Mouse (Mus musculus) erythroblast, embryonic 14.5 days (primary cell): ENCODE data around the gene Ubash3b.

Experiments used
- GATA1 ChIP-seq: IDR thresholded peaks from 2 replicates; pipeline ENCODE4 v1.6.1; 2012; ENCODE audit warnings: low read length, inconsistent platforms, mixed read lengths
- TAL1 ChIP-seq: IDR thresholded peaks from 3 replicates; pipeline ENCODE4 v1.6.1; 2012; ENCODE audit warnings: low read length, inconsistent platforms, mixed read lengths

DNA sequence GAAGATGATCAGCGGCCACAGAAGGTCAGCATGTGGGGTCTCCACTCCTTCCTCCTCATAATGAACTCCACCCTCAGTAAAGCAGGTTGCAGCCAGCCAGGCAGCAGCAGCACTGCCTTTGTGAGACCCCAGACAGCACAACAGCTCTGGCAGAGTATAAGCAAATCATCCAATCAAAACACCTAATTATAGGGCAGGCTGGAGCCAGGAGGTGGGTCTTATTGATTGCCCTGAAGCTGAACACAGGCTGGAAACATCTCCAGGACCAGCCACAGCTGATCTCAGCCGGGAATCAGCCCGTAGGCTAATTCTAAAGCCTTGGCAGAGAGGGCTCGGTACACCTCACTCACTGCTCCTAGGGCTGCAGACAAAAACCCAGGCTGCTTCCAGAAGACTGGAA is 85.3 kb downstream of the Ubash3b start:
- TF ChIP-seq GATA1 (no peak), TAL1 (no peak)
